Comparison of ENCODE assay signal across 21 mouse cellular contexts in the genomic region with DNA sequence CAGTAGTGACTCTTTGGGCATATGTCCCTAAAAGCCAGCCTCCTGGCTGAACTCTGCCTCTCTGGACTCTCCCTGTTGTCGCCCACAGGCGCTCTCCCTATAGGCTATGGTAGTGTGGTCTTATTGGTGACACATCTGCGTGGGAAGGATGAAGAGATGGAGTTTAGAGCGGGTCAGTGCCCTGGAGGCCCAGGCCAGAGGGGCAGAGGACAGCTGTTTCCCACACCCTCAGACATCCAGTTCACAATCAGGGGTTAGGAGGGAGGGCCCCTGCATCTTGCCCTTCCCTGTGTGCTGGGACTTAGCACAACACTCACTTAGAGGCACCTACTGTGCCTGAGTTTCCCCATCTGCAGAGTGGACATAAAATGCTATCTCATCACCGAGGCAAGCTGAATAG. TPM values are rescaled to one million over a fixed set of nuclear protein-coding genes. Genes with fewer than 3 reads are reported as not detected.
"Had no signal": no experiment of that assay in that cellular context is flagged by ENCODE, and none has a peak within 500 bp of the region (broad histone marks: within the 10 kb centered on the region; RNA-seq: fewer than 3 reads in every experiment).

No protein-coding gene starts in this region.

- DNase-seq: kidney, adult 11 months; kidney, adult 8-10 months; kidney, postnatal 10 days; kidney, postnatal 36 days; layer of hippocampus, postnatal 36 days; left cerebral cortex, postnatal 4 days; lung, adult 18-20 months; lung, postnatal 14 days; retina, postnatal 1 day; right cerebral cortex, postnatal 25 days; spleen, adult 18-20 months; thymus, postnatal 25 days had no signal

- H3K4me3 ChIP-seq: kidney, embryonic 15.5 days; left cerebral cortex, adult 2 months; liver, embryonic 12.5 days; liver, embryonic 15.5 days; midbrain, embryonic 12.5 days; midbrain, embryonic 15.5 days; neural tube, embryonic 13.5 days; stomach, embryonic 15.5 days had no signal

- ATAC-seq: liver, embryonic 12.5 days; midbrain, embryonic 15.5 days had no signal

- H3K4me2 ChIP-seq: kidney, embryonic 15.5 days; liver, embryonic 12.5 days; liver, embryonic 15.5 days; midbrain, embryonic 12.5 days; midbrain, embryonic 15.5 days; neural tube, embryonic 13.5 days; stomach, embryonic 15.5 days had no signal

- H3K9ac ChIP-seq: kidney, embryonic 15.5 days; liver, embryonic 12.5 days; liver, embryonic 15.5 days; midbrain, embryonic 12.5 days; midbrain, embryonic 15.5 days; neural tube, embryonic 13.5 days; stomach, embryonic 15.5 days had no signal

- H3K36me3 ChIP-seq: kidney, embryonic 15.5 days; liver, embryonic 12.5 days; liver, embryonic 15.5 days; midbrain, embryonic 12.5 days; midbrain, embryonic 15.5 days; neural tube, embryonic 13.5 days; stomach, embryonic 15.5 days had no signal

- H3K27me3 ChIP-seq: kidney, embryonic 15.5 days; midbrain, embryonic 15.5 days; neural tube, embryonic 13.5 days; stomach, embryonic 15.5 days had no signal

- H3K9me3 ChIP-seq: kidney, embryonic 15.5 days; liver, embryonic 12.5 days; liver, embryonic 15.5 days; midbrain, embryonic 12.5 days; midbrain, embryonic 15.5 days; neural tube, embryonic 13.5 days; stomach, embryonic 15.5 days had no signal

- H3K27ac ChIP-seq: kidney, embryonic 15.5 days; left cerebral cortex, adult 2 months; liver, embryonic 12.5 days; liver, embryonic 15.5 days; midbrain, embryonic 12.5 days; midbrain, embryonic 15.5 days; neural tube, embryonic 13.5 days; stomach, embryonic 15.5 days had no signal

- H3K4me1 ChIP-seq: liver, embryonic 12.5 days; liver, embryonic 15.5 days; midbrain, embryonic 12.5 days; midbrain, embryonic 15.5 days had no signal

RNA-seq across cellular contexts. Expression of gene Col5a1, which starts 8.8 kb away (rescaled TPM):
- total RNA-seq: neutrophil, adult 5-6 weeks had no signal
